Mouse (Mus musculus): ENCODE results near the gene Gm2016.
"Not testable (repeated sequence)": the region's sequence is repeated elsewhere in the genome, so short reads cannot be mapped to it uniquely, and the experiment has no call there.

DNA sequence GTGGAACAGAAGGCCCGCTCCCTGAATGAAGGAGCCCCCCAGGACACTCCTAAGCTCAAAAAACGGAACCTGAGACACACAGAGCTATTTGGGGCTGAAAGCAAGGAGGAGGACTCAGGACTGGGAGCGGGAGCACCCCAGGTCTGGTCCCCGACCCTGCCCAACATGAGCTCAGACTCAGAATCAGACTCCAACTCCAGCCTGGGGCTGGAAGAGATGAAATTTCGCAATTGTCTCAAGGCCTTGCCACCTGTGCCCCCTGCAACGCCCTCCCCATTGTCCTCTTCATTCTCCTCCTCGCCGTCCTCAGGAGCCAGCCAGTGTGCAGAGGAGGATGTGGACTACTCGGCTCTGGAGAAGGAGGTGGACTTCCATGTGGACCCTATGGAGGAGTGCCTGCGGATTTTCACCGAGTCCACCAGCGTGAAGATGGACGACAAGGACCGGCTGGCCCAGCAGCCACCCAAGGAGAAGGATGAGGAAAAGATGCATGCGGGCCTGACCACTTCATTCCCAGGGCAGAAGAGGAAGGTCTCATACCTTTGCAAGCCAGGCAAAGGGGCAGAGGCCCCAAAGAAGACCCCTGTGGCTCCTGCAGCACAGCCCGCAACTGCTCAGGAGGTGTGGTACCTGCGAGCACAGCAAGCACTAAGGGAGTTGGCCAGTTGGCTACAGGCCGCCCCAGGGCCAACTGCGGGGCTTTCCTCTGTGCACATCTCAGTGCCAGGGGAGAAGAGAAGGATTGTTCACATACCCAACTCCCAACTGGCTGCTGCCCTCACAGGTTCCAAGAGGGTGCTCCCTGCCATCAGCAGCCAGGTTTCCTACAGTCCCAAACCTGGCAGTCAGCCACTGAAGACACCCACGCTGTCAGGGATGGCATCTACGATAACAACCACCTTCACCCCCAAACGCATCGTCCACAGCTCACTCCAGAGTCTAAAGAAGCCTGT, 11.9 kb upstream of the Gm2016 start:
- TF ChIP-seq TAL1, GATA1 (IDR thresholded peaks at IDR 0.05; ENCODE audit: low read length): not testable (repeated sequence)

Data from erythroblast, embryonic 14.5 days (primary cell).